Mouse (Mus musculus): ENCODE data around the gene Dtl.
"Not testable (repeated sequence)": the region's sequence is repeated elsewhere in the genome, so short reads cannot be mapped to it uniquely, and the experiment has no call there.

Dtl gene

GRCm38 (mm10) chr1:191517969-191518368 lies 57.4 kb downstream of the Dtl start:
- no peak for DNase-seq

- DNase-seq: no peak
Measured at GRCm38 (mm10) chr1:191517056-191517455, 58.3 kb downstream of the Dtl start.

DNA sequence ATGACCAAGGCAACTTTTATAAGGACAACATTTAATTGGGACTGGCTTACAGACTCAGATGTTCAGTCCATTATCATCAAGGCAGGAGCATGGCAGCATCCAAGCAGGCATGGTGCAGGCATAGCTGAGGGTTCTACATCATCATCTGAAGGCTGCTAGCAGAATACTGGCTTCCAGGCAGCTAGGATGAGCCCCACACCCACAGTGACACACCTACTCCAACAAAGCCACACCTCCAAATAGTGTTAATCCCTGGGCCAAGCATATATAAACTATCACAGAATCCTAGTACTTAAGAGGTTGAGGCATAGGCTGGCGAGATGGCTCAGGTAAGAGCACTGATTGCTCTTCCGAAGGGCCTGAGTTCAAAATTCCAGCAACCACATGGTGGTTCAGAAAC lies 59.0 kb downstream of the Dtl start:
- DNase-seq: not testable (repeated sequence)

DNA sequence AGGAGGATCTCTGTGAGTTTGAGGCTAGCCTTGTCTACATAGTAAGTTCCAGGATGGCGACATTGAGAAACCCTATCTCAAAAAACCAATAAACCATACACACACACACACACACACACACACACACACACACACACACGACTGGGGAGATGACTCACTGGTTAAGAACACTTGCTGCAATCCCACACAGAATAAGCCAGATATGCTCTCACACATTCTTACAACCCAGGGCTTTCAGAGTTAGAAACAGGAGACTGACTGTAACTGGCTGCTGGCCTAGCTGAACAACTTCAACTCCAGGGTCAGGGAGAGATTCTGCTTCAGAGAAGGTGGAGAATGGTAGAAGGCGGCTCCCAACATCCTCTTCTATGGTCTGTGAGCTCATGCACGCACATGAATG lies 62.1 kb downstream of the Dtl start:
- DNase-seq: no peak

DNA sequence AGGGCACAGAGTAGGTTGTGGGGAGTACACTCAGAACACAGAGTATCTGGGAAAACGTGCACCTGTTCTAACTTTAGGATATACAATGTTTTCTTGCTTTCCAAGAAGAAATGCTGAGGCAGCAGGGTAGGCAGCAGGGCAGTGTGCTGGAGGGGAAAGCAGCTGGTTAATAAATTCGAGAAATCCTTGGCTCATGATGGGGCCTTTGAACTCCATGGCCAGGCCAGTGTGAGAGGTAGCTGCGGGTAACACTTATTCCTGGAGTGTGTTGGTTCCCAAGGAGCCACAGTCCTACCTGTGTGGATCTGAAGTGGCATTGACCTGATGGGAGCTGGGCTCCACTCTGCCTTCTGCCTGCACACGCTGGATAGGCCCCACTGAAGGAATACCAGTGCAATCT lies 63.0 kb downstream of the Dtl start:
- no peak for DNase-seq

- DNase-seq: no peak
Measured at GRCm38 (mm10) chr1:191511503-191511902, 63.8 kb downstream of the Dtl start.

- DNase-seq: no peak
Measured at GRCm38 (mm10) chr1:191509865-191510264, 65.5 kb downstream of the Dtl start.

DNA sequence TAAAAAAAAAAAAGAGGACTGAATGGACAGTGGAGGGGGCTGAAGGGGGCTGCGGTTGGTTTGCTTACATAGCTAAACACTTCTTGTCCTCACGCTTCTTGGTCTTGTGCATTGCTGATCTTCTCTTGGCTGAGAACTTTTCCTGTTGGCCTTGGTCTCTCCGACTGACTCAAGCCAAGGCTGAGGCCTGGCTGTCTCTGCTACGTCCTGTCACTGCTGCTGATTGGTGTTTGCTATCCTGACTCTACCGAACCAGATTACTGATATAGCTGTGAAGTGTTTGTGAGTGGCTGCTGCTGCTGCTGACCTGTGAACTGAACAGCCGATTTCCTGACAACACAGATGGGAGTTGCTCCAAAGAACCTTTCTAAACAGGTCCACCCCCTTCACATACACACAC lies 66.2 kb downstream of the Dtl start:
- DNase-seq: no peak

GRCm38 (mm10) chr1:191506791-191507190 lies 68.6 kb downstream of the Dtl start:
- DNase-seq: no peak

- DNase-seq: no peak
Measured at GRCm38 (mm10) chr1:191499666-191500065, 75.7 kb downstream of the Dtl start.

DNA sequence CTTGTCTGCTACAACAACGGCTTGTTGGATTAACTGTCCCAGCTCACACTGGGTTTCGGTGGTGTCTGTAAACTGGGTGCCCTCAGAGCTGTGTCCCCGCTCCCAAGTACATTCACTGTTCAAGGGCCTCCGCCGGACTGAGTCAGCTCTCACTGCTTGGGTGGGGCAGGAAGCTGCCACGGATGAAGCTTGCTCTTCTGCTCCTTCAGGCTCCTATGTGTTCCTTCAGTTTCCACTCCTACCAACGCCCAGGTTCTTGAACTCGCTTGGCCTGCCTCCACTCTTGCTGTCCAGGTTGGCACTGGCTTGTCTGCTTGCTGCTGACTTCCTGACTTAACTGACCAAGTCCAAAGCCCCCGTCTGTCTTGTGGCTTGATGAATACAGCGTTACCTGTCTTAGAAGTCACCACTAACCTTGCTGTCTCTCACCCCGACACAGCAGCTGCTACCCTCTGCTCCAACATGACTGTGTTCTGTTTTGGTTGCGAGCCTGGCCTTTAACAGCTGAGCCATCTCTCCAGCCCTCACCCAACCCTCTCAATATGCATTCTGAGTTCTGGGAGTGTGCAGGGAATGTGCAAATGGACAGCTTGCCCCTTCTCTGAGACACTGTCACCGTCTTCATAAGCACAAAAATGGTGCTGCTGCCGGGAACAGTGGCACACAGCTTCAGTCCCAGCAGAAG lies 76.9 kb downstream of the Dtl start:
- no peak for DNase-seq

- DNase-seq: no peak
Measured at GRCm38 (mm10) chr1:191496676-191497075, 78.7 kb downstream of the Dtl start.

- DNase-seq: peak; percentile 49
Measured at GRCm38 (mm10) chr1:191495051-191495467, 80.3 kb downstream of the Dtl start.

DNA sequence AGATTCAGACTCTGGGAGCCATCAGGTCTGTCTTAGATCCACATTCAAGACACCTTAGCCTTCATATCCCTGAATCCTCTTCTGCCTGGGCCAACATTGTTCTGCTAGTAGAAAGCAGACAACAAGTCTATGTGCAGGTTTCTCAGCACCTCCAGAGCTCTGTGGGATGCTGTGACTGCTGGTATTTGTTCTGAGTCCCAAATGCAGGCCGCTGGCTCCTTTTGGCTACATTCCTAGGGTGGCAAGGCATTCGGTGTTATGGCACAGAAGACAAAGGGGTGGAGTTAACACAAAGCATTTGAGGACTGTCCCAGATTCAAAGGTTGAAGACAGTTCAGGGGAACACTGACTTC lies 81.1 kb downstream of the Dtl start:
- peak; percentile 50 for DNase-seq

- peak; percentile 38 for DNase-seq
Measured at GRCm38 (mm10) chr1:191493476-191494302, 81.7 kb downstream of the Dtl start.

- no peak for DNase-seq
Measured at GRCm38 (mm10) chr1:191490446-191490845, 84.9 kb downstream of the Dtl start.

All from cerebellum, adult 11-12 months (tissue).